Mouse (Mus musculus) cortical plate, adult 2 months (tissue): ENCODE data around the gene Tmc3. TPM values are rescaled to one million over a fixed set of nuclear protein-coding genes. Genes with fewer than 3 reads are reported as not detected.
A peak's percentile ranks its signal among the peaks of the same experiment; 100 is the strongest.

Source experiments
- H3K27ac ChIP-seq: fragments of 200-500 bp; 2 replicates; pipeline ENCODE4 v1.5.1; 2012; ENCODE audit warnings: low read length, control low read depth, inconsistent platforms; ENCODE audit not compliant: insufficient read depth
- H3K4me1 ChIP-seq: fragments of 200-500 bp; 2 replicates; pipeline ENCODE4 v1.6.1; 2011; ENCODE audit warnings: low read length; ENCODE audit not compliant: control insufficient read depth, insufficient read depth
- H3K4me3 ChIP-seq: fragments of 200-500 bp; 2 replicates; pipeline ENCODE4 v1.5.1; 2011; ENCODE audit warnings: mild to moderate bottlenecking, low read length, control low read depth; ENCODE audit not compliant: insufficient read depth
- CTCF ChIP-seq: fragments of 200-500 bp; IDR thresholded peaks from 2 replicates; pipeline ENCODE4 v1.5.1; 2011; ENCODE audit warnings: mild to moderate bottlenecking, control low read depth, low read length; ENCODE audit not compliant: insufficient read depth; ENCODE audit errors: extremely low read depth
- POLR2A ChIP-seq: fragments of 200-500 bp; IDR thresholded peaks from 2 replicates; pipeline ENCODE4 v1.6.1; 2011; ENCODE audit warnings: mild to moderate bottlenecking, low read length, control low read depth; ENCODE audit not compliant: insufficient read depth; ENCODE audit errors: extremely low read depth
- polyA plus RNA-seq: library from polyadenylated mRNA; depleted of rRNA; stranded (reverse); fragments of >200 nt; gene quantifications from 2 replicates; pipeline ENCODE4 v1.2.3, GENCODE M21; 2012

The Tmc3 gene
- polyA plus RNA-seq, 1 experiment, result 0.54 TPM

DNA sequence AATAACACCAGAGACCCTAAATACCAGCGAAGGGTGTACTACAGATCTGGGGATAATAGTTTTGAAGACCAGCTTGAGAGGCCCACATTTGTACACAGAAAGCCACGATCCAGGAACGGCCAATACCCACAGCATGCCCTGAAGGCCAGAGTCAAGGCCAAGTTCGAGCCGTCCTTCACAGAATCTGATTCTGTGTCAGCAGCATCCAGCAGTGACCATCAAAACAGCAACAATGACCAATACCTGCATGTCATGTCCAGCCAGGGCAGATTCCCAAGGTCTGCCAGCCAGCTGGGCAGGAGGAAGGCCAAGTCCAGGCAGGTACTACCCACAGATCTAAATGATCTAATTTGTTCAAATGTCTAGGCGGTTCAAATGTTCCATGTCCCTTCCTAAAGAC is 37.9 kb downstream of the Tmc3 start:
- Histone ChIP-seq H3K4me1 (no peaks in the 10 kb centered on the region), H3K27ac (no peak overlapping the region), H3K4me3 (no peak overlapping the region)
- TF ChIP-seq POLR2A (no peak), CTCF (no peak)

- no peak for TF ChIP-seq POLR2A
- no peak for TF ChIP-seq CTCF
- no peak overlapping the region for H3K4me3 ChIP-seq
- H3K27ac ChIP-seq, result no peak overlapping the region
- no peaks in the 10 kb centered on the region for H3K4me1 ChIP-seq
Observed at GRCm38 (mm10) chr7:83624065-83624464, 39.3 kb downstream of the Tmc3 start.

GRCm38 (mm10) chr7:83626557-83627257 is 42.0 kb downstream of the Tmc3 start:
- Histone ChIP-seq H3K4me3 (no peak overlapping the region), H3K27ac (no peak overlapping the region), H3K4me1 (peaks cover 2% of the 10 kb centered on the region)
- TF ChIP-seq POLR2A (no peak), CTCF (no peak)

DNA sequence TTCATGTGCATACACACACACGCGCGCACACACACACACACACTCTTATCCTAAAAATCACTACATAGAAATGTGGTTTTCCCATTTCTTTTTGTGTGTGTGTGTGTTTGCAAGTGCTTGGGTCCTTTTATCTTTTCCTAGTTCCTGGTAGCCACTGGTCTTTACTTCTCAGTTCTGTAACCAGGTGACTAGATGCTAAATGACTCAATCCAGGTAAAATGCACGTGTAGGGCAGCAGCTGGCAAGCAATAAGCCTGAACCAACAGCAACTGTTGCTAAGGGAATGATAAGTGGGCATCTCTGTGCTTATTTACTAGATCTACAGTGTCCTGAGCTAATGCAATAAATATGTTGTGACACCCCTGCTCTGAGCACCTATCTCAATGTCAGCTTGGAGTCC is 42.6 kb downstream of the Tmc3 start:
- no peak overlapping the region for H3K27ac ChIP-seq
- H3K4me3 ChIP-seq, result no peak overlapping the region
- peaks cover 2% of the 10 kb centered on the region for H3K4me1 ChIP-seq
- TF ChIP-seq CTCF (no peak), POLR2A (no peak)

GRCm38 (mm10) chr7:83631073-83631827 is 46.5 kb downstream of the Tmc3 start:
- TF ChIP-seq CTCF, result 0 out of 2 replicates have a peak, but pooled peaks have one; percentile 3
- TF ChIP-seq POLR2A, result no peak
- no peak overlapping the region for H3K27ac ChIP-seq
- peaks cover 2% of the 10 kb centered on the region for H3K4me1 ChIP-seq
- H3K4me3 ChIP-seq, result peak overlapping the region; percentile 52

DNA sequence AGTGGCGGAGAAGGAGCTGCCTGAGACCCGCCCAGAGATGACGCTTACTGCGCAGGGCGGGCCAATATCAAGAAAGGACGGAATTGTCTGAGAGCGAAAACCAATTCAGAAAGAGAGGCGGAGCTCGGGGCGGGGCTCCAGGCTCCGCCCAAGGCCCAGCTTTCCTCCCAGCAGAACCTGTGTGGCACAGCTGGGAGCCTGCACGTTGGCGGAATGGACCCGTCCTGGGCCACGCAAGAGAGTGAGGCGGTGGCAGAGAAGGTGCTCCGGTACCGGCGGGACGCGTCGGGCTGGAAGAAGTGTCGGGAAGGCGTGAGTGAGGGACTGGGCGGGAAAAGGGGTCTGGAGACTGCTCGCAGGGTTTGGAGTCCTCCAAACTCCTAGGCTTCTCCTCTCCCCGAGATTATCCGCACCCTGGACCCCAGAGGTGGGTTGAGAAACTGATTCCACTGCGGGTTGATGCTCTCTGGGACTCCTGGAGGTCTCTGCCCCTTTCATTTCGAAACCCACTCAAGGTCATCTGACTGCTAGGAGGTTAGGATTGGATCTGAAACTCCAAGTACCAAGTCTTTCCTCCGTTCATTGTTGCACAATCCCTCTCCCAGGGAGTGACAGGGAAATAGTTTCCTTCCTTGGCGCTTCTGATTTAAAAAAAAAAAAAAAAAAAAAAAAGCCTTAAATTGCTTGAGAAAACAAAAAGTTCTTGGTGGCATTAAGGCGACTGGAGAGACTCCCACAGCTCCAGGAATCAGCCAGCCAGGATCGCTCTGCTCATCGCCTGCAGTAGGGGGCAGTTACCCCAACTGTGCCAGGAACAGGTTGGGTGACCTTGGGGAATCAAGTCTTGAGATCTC is 47.3 kb downstream of the Tmc3 start, which contains the start of gene Stard5:
TSS of gene Stard5 (plus strand) at position 132 of the 854 bp plus-strand sequence.
- no peak within 1 kb of the TSS for H3K27ac ChIP-seq
- peak; percentile 86; the same call in 1 of the 2 replicates for TF ChIP-seq POLR2A
- TF ChIP-seq CTCF, result no peak
- H3K4me3 ChIP-seq, result peak within 1 kb of the TSS; percentile 52
- peaks cover 2% of the 10 kb centered on the region for H3K4me1 ChIP-seq

DNA sequence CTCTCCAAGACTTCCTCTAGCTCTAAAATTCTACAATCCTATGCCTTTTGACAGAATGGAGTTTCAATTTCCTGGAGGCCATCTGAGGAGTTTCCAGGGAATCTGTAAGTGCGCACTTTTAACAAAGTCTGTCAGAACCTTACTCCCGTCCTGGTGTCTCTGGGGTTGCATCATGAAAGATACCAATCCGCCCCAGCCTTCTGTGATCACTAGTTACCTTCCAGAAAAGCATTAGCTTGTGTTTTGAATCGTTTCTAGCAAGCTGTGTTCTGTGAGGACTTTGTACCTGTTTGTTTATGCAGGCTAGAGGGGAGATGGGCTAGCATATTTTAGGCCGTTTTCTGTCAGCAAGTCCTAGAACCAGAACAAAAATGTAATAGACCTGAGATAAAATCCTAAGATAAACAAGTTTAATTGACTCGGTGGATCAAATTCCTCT is 48.0 kb downstream of the Tmc3 start:
- Histone ChIP-seq H3K4me1 (peaks cover 2% of the 10 kb centered on the region), H3K27ac (no peak overlapping the region), H3K4me3 (peak overlapping the region; percentile 52; the same call in 1 of the 2 replicates)
- no peak for TF ChIP-seq POLR2A
- TF ChIP-seq CTCF, result no peak

- Histone ChIP-seq H3K27ac (no peak overlapping the region), H3K4me3 (no peak overlapping the region; the same call in 1 of the 2 replicates), H3K4me1 (peaks cover 2% of the 10 kb centered on the region)
- no peak for TF ChIP-seq POLR2A
- TF ChIP-seq CTCF, result no peak
Observed at GRCm38 (mm10) chr7:83633856-83634255, 49.1 kb downstream of the Tmc3 start.

DNA sequence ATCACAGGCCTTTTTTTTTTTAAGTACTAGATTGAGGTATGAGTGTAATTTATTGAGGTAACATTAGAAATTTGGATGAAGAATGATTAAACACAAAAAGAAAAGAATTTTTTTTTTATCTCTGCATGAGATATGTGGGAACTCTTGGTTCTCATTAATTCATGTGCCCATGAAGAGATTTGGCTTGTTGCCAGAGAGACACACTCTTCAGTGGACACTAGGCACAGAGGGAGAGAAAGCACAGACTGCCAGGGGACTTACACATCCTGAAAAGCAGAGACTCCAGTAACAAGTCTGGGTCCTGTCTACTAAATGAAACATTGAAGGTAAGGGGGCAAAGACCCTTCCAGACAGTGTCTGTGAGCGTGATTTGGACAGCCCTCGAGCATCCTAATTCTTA is 51.0 kb downstream of the Tmc3 start:
- Histone ChIP-seq H3K4me1 (peaks cover 2% of the 10 kb centered on the region), H3K27ac (no peak overlapping the region), H3K4me3 (no peak overlapping the region)
- TF ChIP-seq POLR2A (no peak), CTCF (no peak)
